In the genomic region with DNA sequence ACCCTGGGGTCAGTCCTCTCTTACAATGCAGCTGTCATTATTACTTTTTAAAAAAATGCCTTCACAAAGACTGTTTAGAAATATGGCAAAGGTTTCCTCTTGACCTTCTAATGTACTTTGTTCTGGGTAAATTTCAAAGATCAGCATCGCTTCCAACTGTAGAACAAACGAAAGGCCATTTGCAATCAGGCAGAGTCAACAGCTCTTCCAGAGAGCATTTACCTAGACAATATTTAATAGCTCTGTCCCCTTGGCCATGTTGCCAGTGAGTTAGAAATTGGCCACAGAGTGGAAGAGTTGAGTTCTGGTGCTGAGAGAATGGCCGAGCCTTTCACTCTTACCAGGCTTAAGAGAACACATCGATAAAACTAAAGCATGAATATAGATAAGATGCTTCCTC, we compare ENCODE assay signal across 21 mouse cellular contexts.
DNase-seq lines count a peak whose midpoint lies in the region; ATAC-seq and TF ChIP-seq lines count a peak whose summit lies in the region.
"Had no signal": no experiment of that assay in that cellular context is flagged by ENCODE, and none has a peak within 500 bp of the region (broad histone marks: within the 10 kb centered on the region; RNA-seq: fewer than 3 reads in every experiment).

No protein-coding gene starts in this region.

- H3K4me3 ChIP-seq in kidney, adult 2 months (ENCODE audit: insufficient read depth, low read depth, low read length): no peak overlapping the region
- H3K4me3 ChIP-seq in liver, adult 2 months (ENCODE audit: insufficient read depth, low read depth, low read length): no peak overlapping the region
- H3K4me3 ChIP-seq in liver, embryonic 14.5 days (ENCODE audit: insufficient read depth in 1 of 2, low read depth in 2 of 2, low read length in 2 of 2): no peak overlapping the region
- no peak overlapping the region for H3K4me3 ChIP-seq in liver, postnatal 0 days (ENCODE audit: low read depth, low read length)
- H3K4me3 ChIP-seq: embryonic facial prominence, embryonic 12.5 days; heart, adult 2 months; heart, embryonic 15.5 days; hindbrain, embryonic 13.5 days had no signal

- H3K9ac ChIP-seq in liver, adult 2 months (ENCODE audit: low read depth, low read length): no peak overlapping the region
- no peak overlapping the region for H3K9ac ChIP-seq in liver, embryonic 14.5 days (replicated peaks)
- H3K9ac ChIP-seq in liver, postnatal 0 days (replicated peaks): no peak overlapping the region
- H3K9ac ChIP-seq: embryonic facial prominence, embryonic 12.5 days; forebrain, postnatal 0 days; heart, embryonic 15.5 days; hindbrain, embryonic 13.5 days had no signal

- no peak overlapping the region for H3K27ac ChIP-seq in kidney, adult 2 months (ENCODE audit: insufficient read depth, low read depth, low read length)
- H3K27ac ChIP-seq in liver, adult 2 months (replicated peaks; ENCODE audit: insufficient read depth, low read depth, low read length): peak overlapping the region; percentile 98
- H3K27ac ChIP-seq in liver, embryonic 14.5 days: peak overlapping the region; percentile 42
- H3K27ac ChIP-seq in liver, postnatal 0 days (ENCODE audit: low read depth): no peak overlapping the region; the same call in 1 of the 2 replicates
- H3K27ac ChIP-seq: embryonic facial prominence, embryonic 12.5 days; heart, adult 2 months; heart, embryonic 15.5 days; hindbrain, embryonic 13.5 days had no signal

- peak; percentile 11 for DNase-seq in kidney, adult 2 months
- no peak for DNase-seq in kidney, adult 18-20 months
- DNase-seq in liver, adult 2 months (ENCODE audit: extremely low read depth, low read depth, low spot score): peak; percentile 98
- no peak for DNase-seq in liver
- peak; percentile 4 to 11 (median 6) for DNase-seq in liver, embryonic 14.5 days (ENCODE audit: low read depth in 3 of 3, low spot score in 3 of 3)
- no peak for DNase-seq in liver, postnatal 0 days
- DNase-seq in urinary bladder, adult 2 months (ENCODE audit: low spot score): no peak
- DNase-seq: adrenal gland, postnatal 14 days; cerebellum, adult 11-12 months; cerebellum, postnatal 25 days; forebrain, postnatal 0 days; gastrocnemius, postnatal 14 days; heart, adult 2 months; heart, postnatal 14 days had no signal

- TF ChIP-seq POLR2A in kidney, adult 2 months (IDR thresholded peaks at IDR 0.05; ENCODE audit: low read depth, low read length): no peak
- TF ChIP-seq POLR2A in liver, adult 2 months (IDR thresholded peaks at IDR 0.05; ENCODE audit: extremely low read depth, insufficient read depth, low read length): no peak

- no peaks in the 10 kb centered on the region for H3K9me3 ChIP-seq in liver, embryonic 14.5 days (ENCODE audit: control insufficient read depth, low read length)
- H3K9me3 ChIP-seq in liver, postnatal 0 days (ENCODE audit: low read length): no peaks in the 10 kb centered on the region
- H3K9me3 ChIP-seq: embryonic facial prominence, embryonic 12.5 days; heart, embryonic 15.5 days; hindbrain, embryonic 13.5 days had no signal

- no peaks in the 10 kb centered on the region for H3K36me3 ChIP-seq in kidney, adult 2 months (ENCODE audit: control insufficient read depth, insufficient read depth, low read length)
- no peaks in the 10 kb centered on the region for H3K36me3 ChIP-seq in liver, adult 2 months (ENCODE audit: control insufficient read depth, insufficient read depth, low read length)
- H3K36me3 ChIP-seq in liver, embryonic 14.5 days (replicated peaks; ENCODE audit: control insufficient read depth, insufficient read depth, low read depth): no peaks in the 10 kb centered on the region
- H3K36me3 ChIP-seq in liver, postnatal 0 days (replicated peaks; ENCODE audit: insufficient read depth, low read length): no peaks in the 10 kb centered on the region
- H3K36me3 ChIP-seq: embryonic facial prominence, embryonic 12.5 days; heart, embryonic 15.5 days; hindbrain, embryonic 13.5 days had no signal

- no peak; the same call in 1 of the 2 replicates for ATAC-seq in liver, embryonic 14.5 days (ENCODE audit: insufficient read depth)
- peak; percentile 50 for ATAC-seq in liver, postnatal 0 days
- ATAC-seq: activated CD4-positive, CD25-positive, alpha-beta regulatory T cell, adult 4 months; forebrain, postnatal 0 days; Patski had no signal

- no peak overlapping the region for H3K4me2 ChIP-seq in liver, embryonic 14.5 days (ENCODE audit: low read depth)
- no peak overlapping the region for H3K4me2 ChIP-seq in liver, postnatal 0 days (ENCODE audit: low read depth, low read length)
- H3K4me2 ChIP-seq: embryonic facial prominence, embryonic 12.5 days; heart, embryonic 11.5 days; heart, embryonic 15.5 days; hindbrain, embryonic 13.5 days had no signal

- no peaks in the 10 kb centered on the region for H3K79me2 ChIP-seq in liver, adult 2 months (ENCODE audit: control insufficient read depth, insufficient read depth, low read length)

- H3K27me3 ChIP-seq in kidney, adult 2 months (replicated peaks; ENCODE audit: control insufficient read depth, insufficient read depth, low read length): no peaks in the 10 kb centered on the region; the same call in 1 of the 2 replicates
- H3K27me3 ChIP-seq in liver, adult 2 months (ENCODE audit: control insufficient read depth, insufficient read depth, low read length): no peaks in the 10 kb centered on the region
- H3K27me3 ChIP-seq in liver, embryonic 14.5 days (ENCODE audit: control insufficient read depth, insufficient read depth, low read length): no peaks in the 10 kb centered on the region
- H3K27me3 ChIP-seq in liver, postnatal 0 days (ENCODE audit: insufficient read depth, low read length): no peaks in the 10 kb centered on the region
- H3K27me3 ChIP-seq: CH12.LX; embryonic facial prominence, embryonic 12.5 days; heart, embryonic 15.5 days; hindbrain, embryonic 13.5 days; Patski had no signal

- TF ChIP-seq EP300 in liver, embryonic 14.5 days (IDR thresholded peaks at IDR 0.05; ENCODE audit: low read depth): no peak
- TF ChIP-seq EP300 in liver, postnatal 0 days (IDR thresholded peaks at IDR 0.05; ENCODE audit: low read depth): no peak

- H3K4me1 ChIP-seq in kidney, adult 2 months (ENCODE audit: control insufficient read depth, insufficient read depth, low read length): no peaks in the 10 kb centered on the region
- peaks cover 13% of the 10 kb centered on the region for H3K4me1 ChIP-seq in liver, adult 2 months (ENCODE audit: control insufficient read depth, insufficient read depth, low read length)
- H3K4me1 ChIP-seq in liver, embryonic 14.5 days (replicated peaks; ENCODE audit: control insufficient read depth in 2 of 2, insufficient read depth in 2 of 2, low read length in 1 of 2): peaks cover 0 to 5% of the 10 kb centered on the region in 2 experiments; a peak in 2 of 4 replicates
- no peaks in the 10 kb centered on the region for H3K4me1 ChIP-seq in liver, postnatal 0 days (ENCODE audit: insufficient read depth)
- H3K4me1 ChIP-seq: heart, embryonic 15.5 days had no signal

- TF ChIP-seq CTCF in kidney, adult 2 months (conservative IDR thresholded peaks at IDR 0.05; ENCODE audit: insufficient read depth, insufficient read length, low read depth, low read length): no peak
- TF ChIP-seq CTCF in liver, adult 2 months (IDR thresholded peaks at IDR 0.05; ENCODE audit: low read depth, low read length): no peak
- TF ChIP-seq CTCF in liver, embryonic 14.5 days (IDR thresholded peaks at IDR 0.05; ENCODE audit: low read depth): no peak
- no peak for TF ChIP-seq CTCF in liver, postnatal 0 days (IDR thresholded peaks at IDR 0.05; ENCODE audit: low read depth)

- WGBS in kidney, adult 2 months: 77% methylated on average over 4 of the region's 4 CpGs
- WGBS in liver, adult 2 months: 19% methylated on average over 4 of the region's 4 CpGs
- 71% methylated on average over 4 of the region's 4 CpGs for WGBS in liver, embryonic 14.5 days (ENCODE audit: insufficient replicate concordance)
- 54% methylated on average over 4 of the region's 4 CpGs for WGBS in liver, postnatal 0 days (ENCODE audit: insufficient replicate concordance)

Comparison
In these comparisons a context has a peak if more than half of its experiments do, and no peak if none do; other contexts are left out.
1. DNase-seq: peak in kidney, adult 2 months (single experiment), liver, adult 2 months (single experiment) and liver, embryonic 14.5 days (3 of 3); none in kidney, adult 18-20 months (single experiment), liver (single experiment), liver, postnatal 0 days (single experiment) and urinary bladder, adult 2 months (single experiment).
2. H3K27ac ChIP-seq: peak in liver, adult 2 months (single experiment) and liver, embryonic 14.5 days (single experiment); none in kidney, adult 2 months (single experiment) and liver, postnatal 0 days (single experiment).